Mouse (Mus musculus) lung, embryonic 14.5 days (tissue): Measurements from ENCODE around the gene Slc13a3. TPM values are rescaled to one million over a fixed set of nuclear protein-coding genes. Genes with fewer than 3 reads are reported as not detected.

ENCODE experiments used
- ATAC-seq: fragments of 200-750 bp; cut with Nextera tagmentation; 2 replicates; pipeline ENCODE4 v1.8.0; 2017; ENCODE audit warnings: mild to moderate bottlenecking, moderate TSS enrichment, moderate library complexity; ENCODE audit not compliant: insufficient read depth
- DNase-seq: peaks from one replicate; pipeline ENCODE4 v3.0.0-alpha.2; 2015
- H3K27ac ChIP-seq: fragments of 300-500 bp; sonication (generic); 2 replicates; pipeline ENCODE4 v1.5.1; 2014; ENCODE audit warnings: low read depth, mild to moderate bottlenecking, moderate library complexity
- H3K27me3 ChIP-seq: fragments of 300-500 bp; sonication (generic); 2 replicates; pipeline ENCODE4 v1.6.1; 2014; ENCODE audit warnings: low read length, control low read depth; ENCODE audit not compliant: insufficient read depth
- H3K36me3 ChIP-seq: fragments of 300-500 bp; sonication (generic); 2 replicates; pipeline ENCODE4 v1.6.1; 2014; ENCODE audit warnings: control low read depth; ENCODE audit not compliant: insufficient read depth
- H3K4me1 ChIP-seq: fragments of 300-500 bp; sonication (generic); 2 replicates; pipeline ENCODE4 v1.6.1; 2014; ENCODE audit warnings: antibody characterized with exemption, control low read depth; ENCODE audit not compliant: insufficient read depth
- H3K4me2 ChIP-seq: fragments of 300-500 bp; sonication (generic); 2 replicates; pipeline ENCODE4 v1.6.1; 2014; ENCODE audit warnings: mild to moderate bottlenecking
- H3K4me3 ChIP-seq: fragments of 300-500 bp; sonication (generic); 2 replicates; pipeline ENCODE4 v1.5.1; 2014; ENCODE audit warnings: low read depth, low read length
- H3K9ac ChIP-seq: fragments of 300-500 bp; sonication (generic); 2 replicates; pipeline ENCODE4 v1.6.1; 2014
- H3K9me3 ChIP-seq: fragments of 300-500 bp; sonication (generic); 2 replicates; pipeline ENCODE4 v1.6.1; 2016; ENCODE audit warnings: low read depth, low read length, control low read depth
- CTCF ChIP-seq: IDR thresholded peaks from 2 replicates; pipeline ENCODE4 v1.5.1; 2016; ENCODE audit warnings: antibody characterized with exemption, low read depth
- WGBS: fragments of 180-500 bp; shearing (Covaris S2); extraction: QIAGEN DNeasy Blood & Tissue Kit; methylation state at CpG from one replicate; pipeline ENCODE4 v1.1.7; 2014; 5-methylcytosine and 5-hydroxymethylcytosine counted together
- polyA plus RNA-seq: library from polyadenylated mRNA; unstranded; fragments of >200 nt; fragmentation: Nextera tagmentation; extraction: Ambion mirVana; gene quantifications from 2 replicates; pipeline ENCODE4 v1.2.1, GENCODE M21; 2014

Slc13a3 gene
- polyA plus RNA-seq, 1 experiment from 2014 or later = 0.30 TPM

- TF ChIP-seq CTCF = no peak
- H3K27ac ChIP-seq = no peak overlapping the region
- H3K27me3 ChIP-seq = no peaks in the 10 kb centered on the region
- H3K9me3 ChIP-seq = no peaks in the 10 kb centered on the region
- WGBS = 43% methylated on average over 11 of the region's 11 CpGs
- H3K4me1 ChIP-seq = no peaks in the 10 kb centered on the region
- ATAC-seq (no peak), DNase-seq (no peak)
- no peak overlapping the region for H3K4me2 ChIP-seq
- H3K36me3 ChIP-seq = no peaks in the 10 kb centered on the region
- no peak overlapping the region for H3K4me3 ChIP-seq
- H3K9ac ChIP-seq = no peak overlapping the region
Observed at GRCm38 (mm10) chr2:165415141-165415721, 57.8 kb downstream of the Slc13a3 start.

- no peaks in the 10 kb centered on the region for H3K27me3 ChIP-seq
- H3K27ac ChIP-seq = no peak overlapping the region
- no peaks in the 10 kb centered on the region for H3K36me3 ChIP-seq
- no peaks in the 10 kb centered on the region for H3K9me3 ChIP-seq
- DNase-seq (no peak), ATAC-seq (no peak)
- no peak overlapping the region for H3K9ac ChIP-seq
- H3K4me2 ChIP-seq = no peak overlapping the region
- H3K4me1 ChIP-seq = no peaks in the 10 kb centered on the region
- WGBS = 63% methylated on average over 5 of the region's 5 CpGs
- TF ChIP-seq CTCF = no peak
- no peak overlapping the region for H3K4me3 ChIP-seq
Observed at GRCm38 (mm10) chr2:165414321-165414720, 58.7 kb downstream of the Slc13a3 start.

- Histone ChIP-seq H3K9me3 (no peaks in the 10 kb centered on the region), H3K27ac (no peak overlapping the region), H3K9ac (no peak overlapping the region), H3K4me1 (no peaks in the 10 kb centered on the region), H3K4me2 (no peak overlapping the region), H3K27me3 (no peaks in the 10 kb centered on the region), H3K36me3 (no peaks in the 10 kb centered on the region), H3K4me3 (no peak overlapping the region)
- ATAC-seq = no peak
- WGBS = 54% methylated on average over 3 of the region's 3 CpGs
- TF ChIP-seq CTCF = no peak
- DNase-seq = no peak
Observed at GRCm38 (mm10) chr2:165413884-165414283, 59.1 kb downstream of the Slc13a3 start.

- no peak for ATAC-seq
- Histone ChIP-seq H3K4me3 (no peak overlapping the region), H3K4me2 (no peak overlapping the region), H3K9ac (no peak overlapping the region), H3K9me3 (no peaks in the 10 kb centered on the region), H3K27ac (no peak overlapping the region), H3K27me3 (no peaks in the 10 kb centered on the region), H3K36me3 (no peaks in the 10 kb centered on the region), H3K4me1 (no peaks in the 10 kb centered on the region)
- 42% methylated on average over 10 of the region's 10 CpGs for WGBS
- TF ChIP-seq CTCF = peak; percentile 76
- DNase-seq = peak; percentile 68
Observed at GRCm38 (mm10) chr2:165407700-165408301, 65.2 kb downstream of the Slc13a3 start.

- no peaks in the 10 kb centered on the region for H3K9me3 ChIP-seq
- ATAC-seq = no peak; the same call in 1 of the 2 replicates
- 30% methylated on average over 6 of the region's 6 CpGs for WGBS
- no peaks in the 10 kb centered on the region for H3K36me3 ChIP-seq
- H3K4me2 ChIP-seq = no peak overlapping the region
- H3K4me3 ChIP-seq = no peak overlapping the region
- peak overlapping the region; percentile 55; the same call in 1 of the 2 replicates for H3K27ac ChIP-seq
- no peaks in the 10 kb centered on the region for H3K27me3 ChIP-seq
- DNase-seq = peak; percentile 30
- TF ChIP-seq CTCF = no peak
- H3K4me1 ChIP-seq = no peaks in the 10 kb centered on the region
- no peak overlapping the region for H3K9ac ChIP-seq
Observed at GRCm38 (mm10) chr2:165405351-165405750, 67.7 kb downstream of the Slc13a3 start.

- ATAC-seq (peak; percentile 74), DNase-seq (peak; percentile 38)
- Histone ChIP-seq H3K27ac (no peak overlapping the region), H3K36me3 (no peaks in the 10 kb centered on the region), H3K9me3 (no peaks in the 10 kb centered on the region), H3K4me1 (no peaks in the 10 kb centered on the region), H3K9ac (no peak overlapping the region), H3K27me3 (no peaks in the 10 kb centered on the region), H3K4me3 (no peak overlapping the region), H3K4me2 (no peak overlapping the region)
- TF ChIP-seq CTCF = no peak
- 34% methylated on average over 9 of the region's 9 CpGs for WGBS
Observed at GRCm38 (mm10) chr2:165404951-165405350, 68.1 kb downstream of the Slc13a3 start.

- H3K27ac ChIP-seq = no peak overlapping the region
- no peak overlapping the region for H3K4me2 ChIP-seq
- H3K27me3 ChIP-seq = no peaks in the 10 kb centered on the region
- no peak for TF ChIP-seq CTCF
- H3K9ac ChIP-seq = no peak overlapping the region
- DNase-seq (no peak), ATAC-seq (peak; percentile 43; the same call in 1 of the 2 replicates)
- WGBS = 64% methylated on average over 15 of the region's 15 CpGs
- no peaks in the 10 kb centered on the region for H3K36me3 ChIP-seq
- H3K4me1 ChIP-seq = peaks cover 3% of the 10 kb centered on the region; the same call in 1 of the 2 replicates
- no peaks in the 10 kb centered on the region for H3K9me3 ChIP-seq
- H3K4me3 ChIP-seq = no peak overlapping the region
Observed at GRCm38 (mm10) chr2:165398164-165398785, 74.8 kb downstream of the Slc13a3 start.
